Mouse (Mus musculus) embryonic facial prominence, embryonic 15.5 days (tissue): ENCODE measurements around the gene Sema4f. TPM values are rescaled to one million over a fixed set of nuclear protein-coding genes. Genes with fewer than 3 reads are reported as not detected.

Experiments
- ATAC-seq: fragments of 200-750 bp; cut with Nextera tagmentation; 2 replicates; pipeline ENCODE4 v1.8.0; 2017; ENCODE audit warnings: low read depth, moderate TSS enrichment; ENCODE audit not compliant: insufficient number of reproducible peaks, low FRiP score, low TSS enrichment
- H3K27ac ChIP-seq: fragments of 300-500 bp; sonication (generic); replicated peaks from 2 replicates; pipeline ENCODE4 v1.5.1; 2015; ENCODE audit warnings: mild to moderate bottlenecking, inconsistent platforms
- H3K27me3 ChIP-seq: fragments of 300-500 bp; sonication (generic); 2 replicates; pipeline ENCODE4 v1.6.1; 2015; ENCODE audit warnings: inconsistent platforms
- H3K36me3 ChIP-seq: fragments of 300-500 bp; sonication (generic); 2 replicates; pipeline ENCODE4 v1.6.1; 2015; ENCODE audit warnings: mild to moderate bottlenecking, inconsistent platforms
- H3K4me1 ChIP-seq: fragments of 300-500 bp; sonication (generic); 2 replicates; pipeline ENCODE4 v1.6.1; 2015; ENCODE audit warnings: inconsistent platforms
- H3K4me2 ChIP-seq: fragments of 300-500 bp; sonication (generic); replicated peaks from 2 replicates; pipeline ENCODE4 v1.6.1; 2015; ENCODE audit warnings: mild to moderate bottlenecking, inconsistent platforms
- H3K4me3 ChIP-seq: fragments of 300-500 bp; sonication (generic); replicated peaks from 2 replicates; pipeline ENCODE4 v1.5.1; 2015; ENCODE audit warnings: mild to moderate bottlenecking, inconsistent platforms
- H3K9ac ChIP-seq: fragments of 300-500 bp; sonication (generic); 2 replicates; pipeline ENCODE4 v1.6.1; 2015; ENCODE audit warnings: inconsistent platforms
- H3K9me3 ChIP-seq: fragments of 300-500 bp; sonication (generic); replicated peaks from 2 replicates; pipeline ENCODE4 v1.6.1; 2016; ENCODE audit warnings: inconsistent platforms
- WGBS: fragments of 180-500 bp; shearing (Covaris S2); methylation state at CpG from one replicate; pipeline ENCODE4 v1.1.7; 2015; 5-methylcytosine and 5-hydroxymethylcytosine counted together
- polyA plus RNA-seq: library from polyadenylated mRNA; unstranded; fragments of >200 nt; fragmentation: Nextera tagmentation; extraction: Ambion mirVana; gene quantifications from 2 replicates; pipeline ENCODE4 v1.2.1, GENCODE M21; 2015

The Sema4f gene
- polyA plus RNA-seq = 2.3 TPM in 2 replicates

DNA sequence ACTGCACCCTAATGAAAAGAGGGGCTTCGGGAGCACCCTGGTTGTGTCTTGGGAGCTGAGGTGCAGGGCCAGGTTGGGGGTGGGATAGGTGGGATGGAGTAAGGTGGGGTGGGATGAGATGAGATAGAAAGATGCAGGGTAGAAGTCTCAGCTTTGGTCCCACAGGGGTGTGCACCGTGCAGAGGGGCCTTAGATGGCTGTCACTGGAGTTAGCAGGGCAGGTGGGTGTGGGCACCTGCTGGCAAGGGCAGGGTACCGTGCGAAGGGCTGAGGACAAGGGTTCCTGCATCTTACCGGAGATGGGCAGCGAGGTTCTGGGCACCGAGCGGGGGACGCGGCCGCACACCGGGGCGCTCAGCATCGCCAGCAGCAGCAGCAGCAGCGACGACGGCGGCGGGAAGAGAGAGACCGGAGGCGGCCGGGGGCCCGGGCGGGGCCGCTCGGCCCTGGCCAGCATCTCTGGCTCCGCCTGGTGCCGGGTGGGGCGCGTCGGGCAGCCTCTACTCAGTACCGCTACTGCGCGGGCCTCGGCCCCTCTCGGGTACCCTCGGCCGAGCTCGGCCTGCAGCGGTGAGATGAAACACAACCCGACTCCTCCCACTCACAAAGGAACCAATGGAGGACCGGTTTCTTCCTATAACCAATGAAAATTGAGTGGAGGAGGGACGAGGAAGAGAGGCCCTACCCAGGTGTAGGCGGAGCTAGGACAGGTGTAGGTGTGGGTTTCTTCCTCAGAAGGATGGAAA is at the start of gene Sema4f:
Gene Sema4f (minus strand): TSS at position 603 of the 746 bp plus-strand sequence.
- Histone ChIP-seq H3K9me3 (no peaks in the 10 kb centered on the region), H3K4me1 (peaks cover 6% of the 10 kb centered on the region), H3K4me3 (peak within 1 kb of the TSS; percentile 54), H3K9ac (peak within 1 kb of the TSS; percentile 26; the same call in 1 of the 2 replicates), H3K36me3 (no peaks in the 10 kb centered on the region), H3K27ac (no peak within 1 kb of the TSS), H3K4me2 (peak within 1 kb of the TSS; percentile 92), H3K27me3 (peaks cover 17% of the 10 kb centered on the region)
- 3% methylated on average over 44 of the region's 44 CpGs for WGBS
- ATAC-seq = peak; percentile 93

DNA sequence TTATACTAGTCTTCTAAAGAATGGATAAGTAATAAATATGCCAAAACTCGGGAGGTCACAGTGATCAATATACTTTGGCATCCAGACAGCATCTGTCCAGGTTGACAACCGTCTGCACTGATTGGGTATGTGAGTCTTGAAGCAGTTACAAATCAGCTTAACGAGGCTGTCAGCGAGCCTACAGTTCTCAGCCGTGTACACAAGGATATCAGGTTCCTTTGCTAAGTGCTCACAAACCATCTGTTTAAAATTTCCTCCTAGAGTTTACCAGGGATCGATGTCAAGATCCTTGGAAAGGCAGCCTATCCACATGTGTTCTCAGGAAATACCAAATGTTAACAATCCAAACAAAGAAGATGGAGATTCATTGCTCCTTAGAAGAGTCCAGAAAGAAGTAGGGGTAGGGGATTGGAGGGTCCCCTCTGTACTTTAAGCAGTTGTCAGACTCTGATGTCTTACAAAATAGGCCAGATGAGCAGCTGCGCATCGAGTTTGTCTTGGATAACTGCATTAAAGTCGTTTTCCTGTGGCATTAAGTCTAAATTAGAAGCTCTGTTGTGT is 47.9 kb upstream of the Sema4f start:
- no peak overlapping the region for H3K9ac ChIP-seq
- H3K9me3 ChIP-seq = no peaks in the 10 kb centered on the region
- H3K4me2 ChIP-seq = no peak overlapping the region
- peak overlapping the region; percentile 48; the same call in 1 of the 2 replicates for H3K27ac ChIP-seq
- 0 out of 2 replicates have a peak, but pooled peaks cover 5% of the 10 kb centered on the region for H3K4me1 ChIP-seq
- H3K4me3 ChIP-seq = no peak overlapping the region
- 7% methylated on average over 9 of the region's 9 CpGs for WGBS
- ATAC-seq = peak; percentile 51; the same call in 1 of the 2 replicates
- H3K36me3 ChIP-seq = no peaks in the 10 kb centered on the region
- no peaks in the 10 kb centered on the region for H3K27me3 ChIP-seq

DNA sequence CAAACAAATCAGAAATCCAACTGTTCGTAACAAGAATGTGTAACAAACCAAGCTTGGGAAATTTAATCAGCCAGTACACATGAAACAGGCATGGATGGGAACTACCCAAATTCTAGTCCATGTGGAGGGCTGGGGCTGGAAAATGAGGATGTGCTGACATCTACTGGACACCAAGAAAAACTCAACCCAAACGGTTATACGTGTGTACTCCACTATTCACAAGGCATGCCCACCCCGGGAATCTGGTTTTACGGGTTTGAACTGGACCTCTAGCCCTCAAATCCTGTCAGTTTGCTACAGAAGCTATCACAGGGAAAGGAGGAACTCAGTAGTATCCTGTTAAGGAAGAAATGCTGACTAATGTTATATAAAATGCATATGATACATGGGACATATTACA is 31.5 kb upstream of the Sema4f start:
- 5% methylated on average over 5 of the region's 5 CpGs for WGBS
- Histone ChIP-seq H3K27ac (no peak overlapping the region), H3K4me2 (no peak overlapping the region), H3K27me3 (peaks cover 9% of the 10 kb centered on the region), H3K36me3 (no peaks in the 10 kb centered on the region), H3K9me3 (no peaks in the 10 kb centered on the region), H3K4me3 (no peak overlapping the region), H3K4me1 (no peaks in the 10 kb centered on the region), H3K9ac (no peak overlapping the region)
- peak; percentile 82 for ATAC-seq

DNA sequence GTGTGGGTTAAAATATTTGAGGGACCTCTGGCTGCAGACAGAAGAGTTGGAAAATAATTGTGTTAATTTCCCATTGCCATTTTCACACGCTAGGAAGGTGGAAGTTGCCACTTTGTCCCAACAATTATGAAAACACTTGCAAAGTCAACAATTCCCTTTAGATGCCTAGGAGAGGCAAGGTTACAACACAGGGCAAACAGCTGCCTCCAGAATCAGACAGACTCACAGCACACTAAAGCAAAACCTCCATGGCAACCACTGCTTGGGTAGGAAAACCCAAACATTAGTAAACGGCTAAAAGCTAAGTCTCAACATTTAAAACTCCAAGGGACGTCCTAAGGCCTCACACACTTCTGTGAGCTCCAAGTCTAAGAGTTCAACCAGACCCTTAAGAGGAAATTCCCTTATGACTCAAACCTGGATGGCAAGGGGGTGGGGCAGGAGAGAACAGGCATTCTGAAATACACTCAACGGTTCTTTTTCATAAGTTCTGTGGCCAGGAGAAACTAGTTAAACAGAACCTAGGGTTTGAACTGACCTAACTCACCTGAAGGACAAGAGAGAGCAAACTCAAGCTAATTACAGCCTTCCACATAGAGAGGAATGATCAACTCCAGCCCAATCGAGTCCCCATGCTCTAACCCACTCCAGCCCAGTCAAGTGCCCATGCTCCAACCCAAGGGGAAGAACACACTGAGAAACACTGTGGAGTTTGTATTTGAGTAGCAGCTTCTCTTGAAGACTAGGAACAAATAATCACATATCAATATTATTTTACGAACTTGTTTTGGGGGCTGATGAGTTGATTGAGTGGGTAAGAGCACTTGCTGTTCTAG is 29.9 kb upstream of the Sema4f start:
- Histone ChIP-seq H3K9me3 (no peaks in the 10 kb centered on the region), H3K4me1 (no peaks in the 10 kb centered on the region), H3K4me3 (no peak overlapping the region), H3K36me3 (no peaks in the 10 kb centered on the region), H3K9ac (no peak overlapping the region), H3K4me2 (no peak overlapping the region), H3K27ac (no peak overlapping the region), H3K27me3 (peaks cover 9% of the 10 kb centered on the region)
- ATAC-seq = no peak
- WGBS = 72% methylated on average over 6 of the region's 6 CpGs

DNA sequence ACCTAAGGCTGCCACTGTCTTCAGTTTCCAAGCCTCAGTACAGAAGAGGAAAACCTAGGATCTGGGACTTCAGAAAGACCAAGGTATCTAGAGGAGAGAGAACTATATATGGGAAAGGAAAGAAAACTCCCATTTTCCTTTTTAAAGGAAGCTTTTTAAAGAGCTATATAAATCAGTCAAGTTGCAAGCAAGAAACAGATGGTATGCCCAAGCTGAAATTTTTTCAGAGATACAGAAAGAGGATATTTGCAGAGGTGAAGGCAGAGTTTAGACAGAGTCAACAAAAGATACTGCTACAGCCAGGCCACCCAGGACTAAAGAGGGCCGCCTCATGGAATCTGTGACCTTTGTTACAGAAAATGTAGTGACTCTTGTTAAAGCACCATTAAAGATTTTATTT is 22.1 kb upstream of the Sema4f start:
- no peaks in the 10 kb centered on the region for H3K36me3 ChIP-seq
- H3K9ac ChIP-seq = no peak overlapping the region
- no peak for ATAC-seq
- no peak overlapping the region for H3K4me3 ChIP-seq
- no peaks in the 10 kb centered on the region; the same call in 1 of the 2 replicates for H3K27me3 ChIP-seq
- no peaks in the 10 kb centered on the region for H3K4me1 ChIP-seq
- no peak overlapping the region for H3K27ac ChIP-seq
- 89% methylated on average over 1 of the region's 1 CpGs for WGBS
- H3K4me2 ChIP-seq = no peak overlapping the region
- no peaks in the 10 kb centered on the region for H3K9me3 ChIP-seq

DNA sequence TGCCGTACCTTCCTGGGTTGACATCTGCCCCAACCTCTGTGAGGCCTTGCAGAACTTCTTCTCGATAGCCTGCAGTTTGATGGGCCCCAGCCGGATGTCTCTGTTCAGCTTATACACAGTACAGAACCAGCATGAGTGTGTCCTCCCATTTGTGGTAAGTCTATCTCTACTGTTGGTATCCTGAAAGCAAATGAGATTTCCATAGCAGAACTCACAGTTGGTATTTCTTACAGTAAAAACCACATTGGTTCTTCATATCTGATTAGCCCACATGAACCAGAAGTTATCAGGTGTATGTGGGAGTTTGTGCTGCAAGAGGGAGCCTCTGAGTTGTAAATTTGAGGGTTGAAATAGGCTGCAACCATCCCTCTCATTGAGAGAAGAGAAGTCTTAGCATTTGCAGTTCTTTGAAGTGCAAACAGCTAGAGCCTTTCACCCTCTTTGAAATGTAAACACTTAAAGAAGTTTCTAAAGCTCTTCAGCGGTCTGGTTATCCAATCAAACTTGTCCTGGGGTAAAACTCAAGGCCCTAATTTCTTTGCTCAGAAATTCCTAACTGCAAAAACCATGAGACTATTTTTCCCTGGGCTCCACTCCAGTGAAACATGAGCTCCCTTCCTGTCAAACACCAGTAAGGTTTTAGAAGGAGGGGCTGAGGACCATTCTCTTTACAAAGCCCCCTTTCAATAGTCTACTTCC is 17.1 kb upstream of the Sema4f start:
- Histone ChIP-seq H3K9me3 (no peaks in the 10 kb centered on the region), H3K4me1 (no peaks in the 10 kb centered on the region), H3K27me3 (no peaks in the 10 kb centered on the region), H3K27ac (peak overlapping the region; percentile 6; the same call in 1 of the 2 replicates), H3K4me2 (no peak overlapping the region), H3K9ac (no peak overlapping the region), H3K36me3 (no peaks in the 10 kb centered on the region), H3K4me3 (no peak overlapping the region)
- ATAC-seq = 0 out of 2 replicates have a peak, but pooled peaks have one; percentile 51
- WGBS = 50% methylated on average over 4 of the region's 4 CpGs

DNA sequence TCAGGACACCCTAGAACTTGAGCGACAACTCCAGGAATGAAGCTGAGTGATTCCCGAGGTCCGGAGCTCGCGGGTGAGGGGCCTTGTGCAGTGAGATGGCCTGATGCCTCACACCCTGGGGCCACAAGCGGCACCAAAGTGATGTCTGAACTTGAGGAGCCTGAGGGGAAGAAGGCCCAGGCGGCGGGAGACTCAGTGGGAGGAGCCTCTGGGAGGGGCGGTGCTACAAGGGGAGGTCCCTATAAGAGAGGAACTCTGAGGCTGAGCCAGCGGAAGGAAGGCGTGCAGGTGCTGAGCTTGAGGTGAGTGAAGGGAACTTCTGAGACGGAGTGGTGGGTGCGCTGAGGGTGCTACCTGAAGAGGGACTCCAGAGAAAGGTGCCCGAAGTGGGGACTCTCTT is 7.1 kb upstream of the Sema4f start, which contains the start of gene M1ap:
Gene M1ap (plus strand): TSS at position 252 of the 400 bp plus-strand sequence.
- Histone ChIP-seq H3K9me3 (no peaks in the 10 kb centered on the region), H3K4me1 (no peaks in the 10 kb centered on the region), H3K4me2 (no peak within 1 kb of the TSS), H3K27me3 (no peaks in the 10 kb centered on the region), H3K9ac (no peak within 1 kb of the TSS), H3K27ac (no peak within 1 kb of the TSS), H3K36me3 (no peaks in the 10 kb centered on the region), H3K4me3 (no peak within 1 kb of the TSS)
- 61% methylated on average over 14 of the region's 14 CpGs for WGBS
- ATAC-seq = no peak

DNA sequence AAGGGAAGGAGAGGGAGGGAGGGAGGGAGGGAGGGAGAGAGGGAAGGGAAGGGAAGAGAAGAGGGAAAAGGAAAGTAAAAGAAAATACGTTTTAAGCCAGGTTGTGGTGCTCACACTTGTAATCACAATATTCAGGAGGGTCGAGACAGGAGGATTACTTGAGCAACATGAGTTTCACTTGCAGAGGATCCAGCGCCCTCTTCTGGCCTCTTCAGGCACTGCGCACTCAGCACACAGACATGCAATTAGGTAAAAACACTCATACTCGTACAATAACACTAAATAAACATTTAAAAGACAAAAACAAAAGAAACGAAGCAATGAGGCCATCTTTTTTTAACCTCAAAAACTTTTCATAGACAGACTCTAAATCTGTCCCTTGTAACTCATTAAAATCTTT is 6.2 kb upstream of the Sema4f start:
- WGBS = 50% methylated on average over 6 of the region's 6 CpGs
- no peak overlapping the region for H3K4me2 ChIP-seq
- H3K4me3 ChIP-seq = no peak overlapping the region
- no peak overlapping the region for H3K9ac ChIP-seq
- no peak overlapping the region for H3K27ac ChIP-seq
- no peaks in the 10 kb centered on the region for H3K36me3 ChIP-seq
- H3K27me3 ChIP-seq = 0 out of 2 replicates have a peak, but pooled peaks cover under 1% of the 10 kb centered on the region
- no peaks in the 10 kb centered on the region for H3K9me3 ChIP-seq
- ATAC-seq = no peak
- no peaks in the 10 kb centered on the region for H3K4me1 ChIP-seq

DNA sequence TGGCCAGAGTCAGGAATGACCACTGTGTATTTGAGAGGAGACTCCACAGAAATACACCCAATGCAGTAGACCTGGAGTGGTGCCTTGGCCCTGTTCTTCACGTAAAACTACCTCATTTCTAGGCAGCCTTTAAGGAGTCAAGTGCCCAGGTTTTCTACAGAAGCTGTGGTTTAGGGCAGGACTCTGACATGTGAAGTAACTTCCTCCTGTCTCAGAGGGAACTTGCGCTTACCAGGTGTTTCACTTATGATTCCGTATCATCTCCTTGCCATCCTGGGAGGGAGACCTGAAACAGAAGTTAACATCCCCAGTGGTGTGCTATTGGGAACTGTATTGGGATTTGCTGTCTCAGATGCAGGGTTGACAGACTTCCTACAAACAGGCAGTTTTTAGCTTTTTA is 1.2 kb upstream of the Sema4f start:
- Histone ChIP-seq H3K4me1 (peaks cover 6% of the 10 kb centered on the region), H3K4me2 (no peak overlapping the region), H3K27ac (no peak overlapping the region), H3K27me3 (peaks cover 17% of the 10 kb centered on the region), H3K9ac (no peak overlapping the region), H3K9me3 (no peaks in the 10 kb centered on the region), H3K36me3 (no peaks in the 10 kb centered on the region), H3K4me3 (no peak overlapping the region)
- ATAC-seq = no peak
- 75% methylated on average over 3 of the region's 3 CpGs for WGBS

DNA sequence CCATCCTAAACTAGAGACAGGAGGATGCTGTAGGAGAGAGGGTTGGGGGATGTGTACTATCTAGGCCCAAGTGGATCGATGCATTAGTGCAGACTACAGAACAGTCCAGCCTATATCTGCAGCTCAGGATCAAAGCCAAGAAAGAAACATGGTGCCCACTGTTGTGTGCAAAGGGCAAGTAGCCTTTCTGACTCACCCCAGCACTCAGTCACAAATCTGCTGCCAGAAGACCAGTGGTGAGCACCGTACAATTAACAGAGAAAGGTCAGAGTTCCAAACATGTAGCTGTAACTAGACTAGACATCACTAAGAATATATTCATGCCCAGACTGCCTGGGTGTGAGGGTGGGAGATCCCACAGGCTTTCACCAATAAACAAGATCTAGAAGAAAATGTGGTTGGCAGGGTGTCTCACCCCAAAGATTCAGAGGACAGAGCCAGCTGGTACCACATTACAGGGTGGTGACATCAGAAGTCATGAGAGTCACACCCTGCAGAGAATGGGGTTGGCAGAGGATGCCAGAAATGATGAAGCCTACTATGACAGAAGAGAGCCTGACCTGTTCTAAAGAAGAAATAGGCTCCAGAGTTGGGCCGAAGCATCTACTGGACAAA is 4.8 kb downstream of the Sema4f start:
- WGBS = 88% methylated on average over 3 of the region's 3 CpGs

More for the DNA sequence above, 4.8 kb downstream of the Sema4f start:
- Histone ChIP-seq H3K9ac (no peak overlapping the region), H3K27me3 (peaks cover 10% of the 10 kb centered on the region), H3K4me1 (peaks cover 6% of the 10 kb centered on the region), H3K36me3 (no peaks in the 10 kb centered on the region), H3K4me2 (no peak overlapping the region), H3K9me3 (no peaks in the 10 kb centered on the region), H3K27ac (no peak overlapping the region), H3K4me3 (no peak overlapping the region)
- ATAC-seq = no peak
